Mouse (Mus musculus) heart, embryonic 10.5 days (tissue): ENCODE results near the gene Dpep3. TPM values are rescaled to one million over a fixed set of nuclear protein-coding genes. Genes with fewer than 3 reads are reported as not detected.
"Not testable (repeated sequence)": the region's sequence is repeated elsewhere in the genome, so short reads cannot be mapped to it uniquely, and the experiment has no call there.

ENCODE experiments used
- DNase-seq: peaks from one replicate; pipeline ENCODE4 v3.0.0-alpha.2; 2017; ENCODE audit warnings: low spot score
- H3K27ac ChIP-seq: fragments of 300-500 bp; sonication (generic); 2 replicates; pipeline ENCODE4 v1.5.1; 2016; ENCODE audit warnings: mild to moderate bottlenecking
- H3K27me3 ChIP-seq: fragments of 300-500 bp; sonication (generic); 2 replicates; pipeline ENCODE4 v1.6.1; 2016; ENCODE audit warnings: mild to moderate bottlenecking; ENCODE audit not compliant: poor library complexity, insufficient read depth, severe bottlenecking
- H3K36me3 ChIP-seq: fragments of 300-500 bp; sonication (generic); 2 replicates; pipeline ENCODE4 v1.6.1; 2016; ENCODE audit warnings: mild to moderate bottlenecking, moderate library complexity
- H3K4me1 ChIP-seq: fragments of 300-500 bp; sonication (generic); 2 replicates; pipeline ENCODE4 v1.6.1; 2016; ENCODE audit warnings: mild to moderate bottlenecking
- H3K4me3 ChIP-seq: fragments of 300-500 bp; sonication (generic); 2 replicates; pipeline ENCODE4 v1.5.1; 2016; ENCODE audit warnings: mild to moderate bottlenecking, moderate library complexity
- H3K9me3 ChIP-seq: fragments of 300-500 bp; sonication (generic); 2 replicates; pipeline ENCODE4 v1.6.1; 2016; ENCODE audit warnings: mild to moderate bottlenecking, moderate library complexity
- WGBS: fragments of 180-500 bp; shearing (Covaris S2); methylation state at CpG from one replicate; pipeline ENCODE4 v1.1.7; 2016; 5-methylcytosine and 5-hydroxymethylcytosine counted together
- polyA plus RNA-seq: library from polyadenylated mRNA; unstranded; fragments of >200 nt; fragmentation: Nextera tagmentation; extraction: Ambion mirVana; gene quantifications from 2 replicates; pipeline ENCODE4 v1.2.1, GENCODE M21; 2016

Gene Dpep3
- polyA plus RNA-seq, 1 experiment from 2014 or later, result not detected

- Histone ChIP-seq H3K27ac (no peak overlapping the region), H3K36me3 (no peaks in the 10 kb centered on the region), H3K9me3 (no peaks in the 10 kb centered on the region), H3K4me1 (no peaks in the 10 kb centered on the region), H3K27me3 (no peaks in the 10 kb centered on the region), H3K4me3 (no peak overlapping the region)
- DNase-seq, result no peak
- 74% methylated on average over 4 of the region's 4 CpGs for WGBS
Measured at GRCm38 (mm10) chr8:106001908-106002307, 22.7 kb upstream of the Dpep3 start.

- Histone ChIP-seq H3K27me3 (0 out of 2 replicates have a peak, but pooled peaks cover 4% of the 10 kb centered on the region), H3K36me3 (no peaks in the 10 kb centered on the region), H3K4me3 (no peak overlapping the region), H3K4me1 (no peaks in the 10 kb centered on the region), H3K27ac (no peak overlapping the region), H3K9me3 (no peaks in the 10 kb centered on the region)
- 77% methylated on average over 2 of the region's 2 CpGs for WGBS
- no peak for DNase-seq
Measured at GRCm38 (mm10) chr8:105998971-105999370, 19.7 kb upstream of the Dpep3 start.

GRCm38 (mm10) chr8:105996359-105996758, 17.1 kb upstream of the Dpep3 start:
- 71% methylated on average over 7 of the region's 7 CpGs for WGBS
- no peaks in the 10 kb centered on the region for H3K9me3 ChIP-seq
- no peaks in the 10 kb centered on the region for H3K36me3 ChIP-seq
- 0 out of 2 replicates have a peak, but pooled peaks cover 4% of the 10 kb centered on the region for H3K27me3 ChIP-seq
- H3K4me3 ChIP-seq, result no peak overlapping the region
- no peak overlapping the region for H3K27ac ChIP-seq
- H3K4me1 ChIP-seq, result peaks cover 4% of the 10 kb centered on the region
- no peak for DNase-seq

- 63% methylated on average over 4 of the region's 4 CpGs for WGBS
- Histone ChIP-seq H3K27me3 (0 out of 2 replicates have a peak, but pooled peaks cover 8% of the 10 kb centered on the region), H3K27ac (no peak overlapping the region), H3K36me3 (no peaks in the 10 kb centered on the region), H3K4me3 (no peak overlapping the region), H3K9me3 (no peaks in the 10 kb centered on the region), H3K4me1 (peaks cover 15% of the 10 kb centered on the region)
- no peak for DNase-seq
Measured at GRCm38 (mm10) chr8:105993226-105993625, 14.0 kb upstream of the Dpep3 start.

- 0 out of 2 replicates have a peak, but pooled peaks cover 8% of the 10 kb centered on the region for H3K27me3 ChIP-seq
- no peak overlapping the region for H3K27ac ChIP-seq
- no peaks in the 10 kb centered on the region for H3K36me3 ChIP-seq
- 59% methylated on average over 5 of the region's 5 CpGs for WGBS
- no peak overlapping the region for H3K4me3 ChIP-seq
- DNase-seq, result no peak
- peaks cover 15% of the 10 kb centered on the region for H3K4me1 ChIP-seq
- no peaks in the 10 kb centered on the region for H3K9me3 ChIP-seq
Measured at GRCm38 (mm10) chr8:105992499-105992898, 13.3 kb upstream of the Dpep3 start.

- no peaks in the 10 kb centered on the region for H3K36me3 ChIP-seq
- 56% methylated on average over 2 of the region's 2 CpGs for WGBS
- no peak for DNase-seq
- peak overlapping the region; percentile 76 for H3K27ac ChIP-seq
- peaks cover 15% of the 10 kb centered on the region for H3K4me1 ChIP-seq
- 0 out of 2 replicates have a peak, but pooled peaks cover 8% of the 10 kb centered on the region for H3K27me3 ChIP-seq
- H3K4me3 ChIP-seq, result no peak overlapping the region
- H3K9me3 ChIP-seq, result no peaks in the 10 kb centered on the region
Measured at GRCm38 (mm10) chr8:105991546-105991945, 12.3 kb upstream of the Dpep3 start.

GRCm38 (mm10) chr8:105990856-105991387, 11.7 kb upstream of the Dpep3 start, which contains the start of gene Dus2:
Dus2 (plus strand) TSS chr8:105991337.
- peak; percentile 93 for DNase-seq
- 11% methylated on average over 15 of the region's 15 CpGs for WGBS
- Histone ChIP-seq H3K27ac (peak within 1 kb of the TSS; percentile 76), H3K9me3 (no peaks in the 10 kb centered on the region), H3K27me3 (0 out of 2 replicates have a peak, but pooled peaks cover 8% of the 10 kb centered on the region), H3K36me3 (no peaks in the 10 kb centered on the region), H3K4me1 (peaks cover 15% of the 10 kb centered on the region), H3K4me3 (peak within 1 kb of the TSS; percentile 31; the same call in 1 of the 2 replicates)

- H3K9me3 ChIP-seq, result no peaks in the 10 kb centered on the region
- no peaks in the 10 kb centered on the region for H3K36me3 ChIP-seq
- peaks cover 12% of the 10 kb centered on the region; the same call in 1 of the 2 replicates for H3K27me3 ChIP-seq
- WGBS, result 81% methylated on average over 11 of the region's 11 CpGs
- no peak overlapping the region for H3K4me3 ChIP-seq
- H3K27ac ChIP-seq, result no peak overlapping the region
- no peak for DNase-seq
- peaks cover 15% of the 10 kb centered on the region for H3K4me1 ChIP-seq
Measured at GRCm38 (mm10) chr8:105988546-105988945, 9.3 kb upstream of the Dpep3 start.

- not testable (repeated sequence) for H3K9me3 ChIP-seq, H3K27ac ChIP-seq, H3K36me3 ChIP-seq, H3K4me3 ChIP-seq, H3K4me1 ChIP-seq, DNase-seq, H3K27me3 ChIP-seq
- WGBS, result 81% methylated on average over 11 of the region's 11 CpGs
Measured at GRCm38 (mm10) chr8:105983406-105983805, 4.2 kb upstream of the Dpep3 start.

GRCm38 (mm10) chr8:105981146-105981545, 1.9 kb upstream of the Dpep3 start:
- DNase-seq, result peak; percentile 51
- H3K27me3 ChIP-seq, result peaks cover 8% of the 10 kb centered on the region; the same call in 1 of the 2 replicates
- H3K4me1 ChIP-seq, result 0 out of 2 replicates have a peak, but pooled peaks cover 3% of the 10 kb centered on the region
- H3K9me3 ChIP-seq, result no peaks in the 10 kb centered on the region
- no peaks in the 10 kb centered on the region for H3K36me3 ChIP-seq
- WGBS, result 86% methylated on average over 1 of the region's 1 CpGs
- no peak overlapping the region for H3K4me3 ChIP-seq
- no peak overlapping the region for H3K27ac ChIP-seq

- Histone ChIP-seq H3K4me1 (no peaks in the 10 kb centered on the region), H3K9me3 (no peaks in the 10 kb centered on the region), H3K36me3 (no peaks in the 10 kb centered on the region), H3K4me3 (no peak overlapping the region), H3K27me3 (no peaks in the 10 kb centered on the region), H3K27ac (no peak overlapping the region)
- 67% methylated on average over 7 of the region's 7 CpGs for WGBS
- no peak for DNase-seq
Measured at GRCm38 (mm10) chr8:105975363-105975762, 3.9 kb downstream of the Dpep3 start.

- WGBS, result 73% methylated on average over 8 of the region's 8 CpGs
- no peak for DNase-seq
- peaks cover 18% of the 10 kb centered on the region for H3K4me1 ChIP-seq
- H3K36me3 ChIP-seq, result no peaks in the 10 kb centered on the region
- no peaks in the 10 kb centered on the region for H3K9me3 ChIP-seq
- H3K27me3 ChIP-seq, result no peaks in the 10 kb centered on the region
- no peak overlapping the region for H3K27ac ChIP-seq
- no peak overlapping the region for H3K4me3 ChIP-seq
Measured at GRCm38 (mm10) chr8:105971019-105971720, 8.1 kb downstream of the Dpep3 start.

GRCm38 (mm10) chr8:105969367-105969766, 9.9 kb downstream of the Dpep3 start:
- H3K27ac ChIP-seq, result no peak overlapping the region
- H3K4me3 ChIP-seq, result no peak overlapping the region
- no peaks in the 10 kb centered on the region for H3K36me3 ChIP-seq
- no peaks in the 10 kb centered on the region for H3K9me3 ChIP-seq
- H3K4me1 ChIP-seq, result peaks cover 33% of the 10 kb centered on the region
- 83% methylated on average over 1 of the region's 1 CpGs for WGBS
- no peak for DNase-seq
- no peaks in the 10 kb centered on the region for H3K27me3 ChIP-seq
